Mouse (Mus musculus) heart, adult 11 months (tissue): Measurements from ENCODE around the gene Ormdl2.
A peak's percentile ranks its signal among the peaks of the same experiment; 100 is the strongest.

ENCODE experiments used
- DNase-seq: peaks from one replicate; pipeline ENCODE4 v3.0.0; 2022

The Ormdl2 gene

DNA sequence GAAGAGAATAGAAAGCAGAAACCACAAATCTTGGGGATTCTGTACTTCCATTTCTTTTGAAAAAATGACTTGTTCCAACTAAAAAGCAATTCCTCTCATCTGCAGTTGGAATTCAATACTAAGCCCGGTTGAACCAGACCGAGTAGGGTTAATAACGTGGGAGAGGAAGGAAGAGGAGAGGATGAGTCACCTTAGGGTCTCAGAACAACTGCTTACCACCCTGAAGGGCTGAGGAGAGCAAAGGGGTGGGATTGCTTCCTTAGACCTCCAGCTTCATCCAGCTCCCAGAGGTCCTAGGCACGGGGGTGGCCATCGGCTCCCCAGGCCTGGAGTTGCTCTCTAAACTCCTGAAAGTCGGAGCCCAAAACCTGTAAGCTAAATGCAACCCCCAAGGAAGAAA is 18.1 kb downstream of the Ormdl2 start:
- no peak for DNase-seq

DNA sequence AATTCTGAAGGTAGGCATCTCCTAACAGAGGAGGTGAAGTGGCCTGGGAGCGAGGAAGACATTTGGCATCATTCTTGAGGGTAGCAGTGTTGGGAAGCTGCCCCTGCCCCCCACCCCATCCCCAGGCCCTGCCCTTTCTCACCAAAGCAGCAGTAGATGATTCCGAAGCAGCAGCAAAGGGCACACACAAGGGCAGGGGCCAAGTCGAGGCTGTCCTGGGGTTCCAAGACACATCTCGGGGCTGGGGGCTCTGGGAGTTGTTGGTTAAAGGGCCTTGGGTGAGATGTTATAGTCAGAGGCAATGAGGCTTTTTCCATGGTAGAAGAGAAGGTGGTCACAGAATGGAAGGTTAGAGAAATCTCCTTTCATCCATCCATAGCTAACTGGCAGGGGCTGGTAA is 18.5 kb downstream of the Ormdl2 start:
- peak; percentile 89 for DNase-seq

DNA sequence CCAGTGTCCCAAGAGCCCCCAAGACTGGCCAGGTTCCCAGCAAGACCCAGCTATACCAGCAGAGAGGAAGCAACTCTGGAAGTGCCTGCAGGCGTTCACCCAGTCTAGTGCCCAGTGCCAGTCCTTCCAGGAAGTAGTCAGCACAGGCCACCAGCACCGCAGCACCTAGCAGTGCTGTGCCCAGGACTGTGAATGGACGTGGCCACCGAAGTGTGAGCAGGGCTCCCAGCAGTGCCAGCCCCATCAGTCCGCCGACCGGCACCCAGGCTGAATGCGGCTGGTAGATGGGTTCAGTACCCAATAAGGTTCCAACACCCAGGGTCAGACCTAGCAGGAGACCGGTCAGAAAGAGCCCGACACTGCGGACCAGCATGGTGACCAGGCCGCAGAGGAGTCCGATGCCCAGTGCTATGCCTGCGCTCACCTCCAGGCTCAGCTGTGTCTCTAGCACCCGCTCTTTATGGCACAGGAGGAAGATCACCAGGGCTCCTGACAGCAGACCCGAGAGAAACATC is 19.4 kb downstream of the Ormdl2 start:
- DNase-seq: peak; percentile 93

DNA sequence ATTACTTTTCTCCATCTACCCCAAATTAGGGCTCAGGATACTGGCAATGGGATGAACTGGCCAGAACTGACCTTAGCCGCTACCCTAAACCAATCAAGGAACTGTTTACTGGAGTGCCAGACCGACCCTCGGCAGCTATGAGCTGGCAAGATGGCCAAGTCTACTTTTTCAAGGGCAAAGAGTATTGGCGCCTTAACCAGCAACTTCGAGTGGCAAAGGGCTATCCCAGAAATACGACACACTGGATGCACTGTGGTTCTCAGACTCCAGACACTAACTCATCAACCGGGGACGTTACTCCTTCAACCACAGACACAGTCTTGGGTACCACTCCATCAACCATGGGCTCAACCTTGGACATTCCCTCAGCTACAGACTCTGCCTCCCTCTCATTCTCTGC is 22.8 kb downstream of the Ormdl2 start:
- DNase-seq: peak; percentile 84

DNA sequence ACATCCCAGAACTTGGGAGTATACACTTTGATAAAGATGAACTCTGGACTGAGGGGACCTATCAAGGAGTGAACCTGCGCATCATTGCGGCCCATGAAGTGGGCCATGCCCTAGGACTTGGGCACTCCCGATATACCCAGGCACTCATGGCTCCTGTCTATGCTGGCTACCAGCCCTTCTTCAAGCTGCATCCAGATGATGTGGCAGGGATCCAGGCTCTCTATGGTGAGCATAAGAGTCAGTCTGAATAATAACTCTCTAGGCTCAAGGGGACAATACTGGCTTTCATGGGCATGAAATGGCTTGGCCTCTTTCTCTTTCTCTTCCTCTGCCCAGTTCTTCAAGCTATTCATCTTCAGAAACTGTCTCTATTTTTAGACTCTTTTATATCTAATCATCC is 25.9 kb downstream of the Ormdl2 start:
- peak; percentile 87 for DNase-seq

DNA sequence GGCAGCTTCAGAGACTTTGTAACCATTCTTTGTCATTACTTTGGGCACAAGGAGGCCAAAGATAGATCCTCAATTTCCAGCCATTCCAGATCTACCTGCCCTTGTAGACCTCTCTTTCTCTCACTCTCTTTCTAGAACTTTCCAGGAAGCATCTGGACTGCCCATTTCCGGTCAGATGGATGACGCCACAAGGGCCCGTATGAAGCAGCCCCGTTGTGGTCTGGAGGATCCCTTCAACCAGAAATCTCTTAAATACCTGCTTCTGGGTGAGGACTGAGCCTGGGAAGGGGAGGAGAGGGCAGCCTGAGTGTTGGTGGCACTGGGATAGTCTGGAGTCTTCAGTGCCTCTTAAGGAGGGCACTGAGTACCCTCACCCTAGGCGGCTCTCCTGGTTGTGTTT is 27.1 kb downstream of the Ormdl2 start:
- DNase-seq: peak; percentile 81

DNA sequence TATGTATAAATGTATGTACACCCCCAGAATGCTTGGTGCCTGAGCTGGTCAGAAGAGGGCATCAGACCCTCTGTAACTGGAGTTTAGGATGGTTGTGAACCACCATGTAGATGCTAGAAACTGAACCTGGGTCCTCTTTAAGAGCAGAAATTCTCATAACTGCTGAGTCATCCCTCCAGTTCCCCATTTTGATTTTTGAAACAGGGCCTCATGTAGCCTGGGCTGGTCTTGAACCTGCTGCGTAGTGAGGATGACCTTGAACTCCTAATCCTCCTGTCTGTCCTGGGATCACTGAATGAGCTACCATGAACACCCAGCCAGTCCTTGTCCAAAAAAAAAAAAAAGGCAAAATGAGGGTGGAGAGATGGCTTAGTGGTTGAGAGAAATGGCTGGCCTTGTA is 28.2 kb downstream of the Ormdl2 start:
- peak; percentile 55 for DNase-seq

DNA sequence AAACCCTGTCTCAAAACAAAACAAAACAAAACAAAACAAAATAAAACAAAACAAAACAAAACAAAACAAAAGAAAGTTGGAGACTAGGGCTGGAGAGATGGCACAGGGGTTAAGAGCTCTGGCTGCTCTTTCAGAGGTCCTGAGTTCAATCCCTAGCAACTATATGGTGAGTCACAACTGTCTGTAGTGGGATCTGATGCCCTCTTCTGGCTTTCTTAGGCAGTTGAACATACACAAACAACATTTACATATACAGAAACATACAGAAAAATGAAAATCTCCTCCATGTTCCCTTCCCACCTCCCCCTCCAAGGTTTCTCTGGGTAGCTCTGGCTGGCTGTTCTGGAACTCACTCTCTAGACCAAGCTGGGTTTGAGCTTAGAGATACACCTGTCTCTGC is 29.4 kb downstream of the Ormdl2 start:
- DNase-seq: peak; percentile 61

DNA sequence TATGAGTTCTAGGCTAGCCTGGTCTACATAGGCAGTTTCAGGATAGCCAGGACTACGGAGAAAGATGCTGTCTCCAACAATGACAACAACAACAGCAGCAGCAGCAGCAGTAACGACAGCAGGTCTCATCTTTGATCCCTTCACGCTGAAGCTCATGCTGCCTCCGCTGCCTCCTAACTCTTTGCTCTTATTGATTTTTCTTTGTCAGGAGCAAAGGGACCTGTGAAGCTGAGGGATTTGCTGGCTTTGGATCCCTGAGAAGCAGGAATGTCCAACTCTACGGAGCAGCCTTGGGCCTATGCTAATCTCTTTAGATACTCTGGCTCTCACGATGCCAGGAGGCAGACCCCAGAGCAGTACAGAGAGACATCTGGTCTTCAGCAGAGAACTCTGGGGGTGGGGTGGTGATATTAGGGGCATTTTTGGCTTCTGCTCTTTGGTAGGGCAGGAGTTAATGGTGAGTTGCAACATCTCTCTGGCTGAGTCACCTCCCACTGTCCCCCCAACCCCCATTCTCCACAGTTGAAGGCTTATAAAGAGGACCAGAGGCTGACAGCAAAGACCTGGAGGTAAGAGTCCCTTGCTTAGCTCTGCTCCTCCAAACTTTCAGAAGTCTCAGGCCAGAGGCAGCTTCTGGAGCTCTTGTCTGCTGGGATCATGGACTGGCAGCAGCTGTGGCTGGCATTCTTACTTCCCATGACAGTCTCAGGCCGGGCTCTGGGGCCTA is 30.9 kb downstream of the Ormdl2 start, which contains the start of gene Mmp19:
Mmp19 (plus strand) TSS at position 513 of the 727 bp plus-strand sequence.
- peak; percentile 92 for DNase-seq

DNA sequence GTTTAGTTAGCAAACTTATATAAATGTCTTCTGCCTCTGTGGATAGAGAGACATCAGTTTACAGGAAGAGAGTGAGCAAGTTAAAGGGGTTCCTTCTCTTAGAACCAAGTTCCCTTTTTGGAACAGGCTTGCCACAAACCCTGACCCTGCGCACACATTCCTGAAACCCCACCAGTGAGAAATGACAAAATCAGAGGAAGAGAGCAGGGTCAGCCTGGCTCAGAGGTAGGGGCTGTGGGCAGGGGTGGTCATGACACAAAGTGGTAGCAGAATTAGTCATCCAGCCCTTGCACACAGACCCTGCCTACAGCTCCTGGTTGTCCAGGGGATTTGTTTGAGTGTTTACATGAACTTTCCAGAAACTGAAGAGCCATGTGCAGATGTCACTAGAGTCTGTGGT is 41.2 kb downstream of the Ormdl2 start:
- peak; percentile 90 for DNase-seq

DNA sequence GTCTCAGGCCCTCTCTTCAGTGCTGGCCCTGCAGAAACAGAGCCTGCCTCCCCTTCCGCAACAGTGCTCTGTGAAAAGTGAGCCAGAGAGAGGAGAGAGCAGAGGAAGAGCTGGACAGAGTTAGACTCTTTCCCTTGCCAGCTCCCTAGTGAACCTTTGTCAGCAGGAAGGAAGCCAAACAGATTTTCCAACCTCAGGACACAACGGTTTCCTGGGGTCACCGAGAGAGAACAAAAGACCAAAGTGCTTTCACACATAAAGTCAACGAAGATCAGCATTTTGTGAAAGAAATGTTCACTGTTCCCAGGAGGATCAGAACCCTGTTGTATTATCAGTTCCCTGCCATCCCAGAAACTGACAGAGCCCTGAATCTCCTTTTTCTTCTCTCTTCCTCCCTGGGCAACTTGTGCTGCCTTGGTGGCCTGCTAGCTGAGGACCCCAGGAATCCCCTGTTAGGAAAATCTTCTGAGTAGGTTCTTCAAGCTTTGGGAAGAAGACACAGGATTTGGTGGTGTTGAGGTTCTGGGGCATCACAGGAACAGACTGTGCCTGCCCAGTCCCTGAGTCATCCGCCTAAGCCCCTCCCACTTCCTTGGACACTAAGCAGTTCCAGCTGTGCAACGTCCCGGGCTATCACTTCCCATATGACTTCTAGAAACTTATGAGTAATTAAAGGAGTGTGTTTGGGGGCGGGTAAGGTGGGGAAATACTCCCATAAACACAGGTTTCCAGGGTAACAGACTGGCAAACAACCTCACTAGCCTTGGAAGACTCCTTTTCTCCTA is 42.2 kb downstream of the Ormdl2 start:
- peak; percentile 99 for DNase-seq

DNA sequence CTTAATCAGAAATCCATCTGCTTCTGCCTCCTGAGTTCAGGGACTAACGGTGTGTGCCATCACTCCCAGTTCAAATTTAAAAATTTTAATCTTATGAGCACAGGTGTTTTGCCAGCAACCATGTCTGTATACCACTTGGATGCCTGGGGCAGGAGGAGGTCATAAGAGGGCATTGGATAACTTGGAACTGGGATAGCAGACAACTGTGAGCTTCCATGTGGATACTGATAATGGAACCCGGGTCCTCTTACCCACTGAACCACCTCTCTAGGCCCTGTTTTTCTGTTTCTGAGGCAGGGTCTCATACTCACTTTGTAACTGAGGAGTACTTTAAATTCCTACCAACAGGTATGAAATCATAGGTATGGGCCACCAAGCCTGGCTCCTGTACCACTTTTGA is 43.0 kb downstream of the Ormdl2 start:
- DNase-seq: peak; percentile 90

DNA sequence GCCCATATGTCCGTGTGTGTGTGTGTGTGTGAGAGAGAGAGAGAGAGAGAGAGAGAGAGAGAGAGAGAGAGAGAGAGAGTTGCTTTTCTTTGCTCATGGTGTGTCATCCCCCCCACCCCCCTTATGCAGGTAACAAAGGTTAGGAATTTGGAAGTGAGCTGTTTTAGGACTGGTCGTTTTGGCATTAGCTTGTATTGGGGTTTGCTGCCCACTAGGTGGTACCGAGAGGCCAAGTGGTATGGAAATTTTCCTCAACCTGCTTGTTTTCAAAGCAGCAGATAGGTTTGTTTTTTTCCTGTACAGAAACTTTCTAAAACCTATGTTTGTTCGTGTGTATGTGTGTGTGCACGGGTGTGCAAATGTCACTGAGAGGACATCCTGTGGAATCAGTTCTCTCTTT is 47.8 kb downstream of the Ormdl2 start:
- no peak for DNase-seq

DNA sequence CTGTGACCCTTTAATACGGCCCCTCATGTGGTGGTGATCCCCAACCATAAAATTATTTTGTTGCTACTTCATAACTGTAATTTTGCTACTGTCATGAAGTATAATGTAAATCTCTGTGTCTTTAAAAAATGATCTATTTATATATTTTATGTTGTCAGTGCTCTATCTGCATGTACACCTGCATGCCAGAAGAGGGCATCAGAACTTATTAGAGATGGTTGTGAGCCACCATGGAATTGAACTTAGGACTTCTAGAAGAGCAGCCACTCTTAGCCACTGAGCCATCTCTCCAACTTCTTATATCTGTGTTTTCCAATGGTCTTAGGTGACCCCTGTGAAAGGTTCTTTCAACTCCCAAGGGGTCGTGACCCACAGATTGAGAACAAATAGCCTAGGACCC is 48.5 kb downstream of the Ormdl2 start:
- DNase-seq: no peak
